Comparison of ENCODE assay signal across 8 mouse cellular contexts in genomic region chr3:40846473-40846956, GRCm38 (mm10). TPM values are rescaled to one million over a fixed set of nuclear protein-coding genes. Genes with fewer than 3 reads are reported as not detected.
DNase-seq lines count a peak whose midpoint lies in the region; ATAC-seq and TF ChIP-seq lines count a peak whose summit lies in the region.
"Not testable (repeated sequence)": the region's sequence is repeated elsewhere in the genome, so short reads cannot be mapped to it uniquely, and the experiment has no call there.

Gene Mfsd8 (minus strand): TSS chr3:40846886.

- H3K9me3 ChIP-seq in ES-Bruce4 (replicated peaks; ENCODE audit: control insufficient read depth, insufficient read depth, low read length, poor library complexity, severe bottlenecking); forebrain, embryonic 13.5 days (replicated peaks); liver, postnatal 0 days (ENCODE audit: low read length); neural tube, embryonic 14.5 days (ENCODE audit: control insufficient read depth, low read length): not testable (repeated sequence)

- peak; percentile 97 for ATAC-seq in cerebellum, adult (ENCODE audit: insufficient number of reproducible peaks, low FRiP score, low TSS enrichment)
- peak; percentile 99 for ATAC-seq in forebrain, embryonic 13.5 days
- peak; percentile 98 for ATAC-seq in liver, postnatal 0 days
- ATAC-seq in neural tube, embryonic 14.5 days (ENCODE audit: low read depth), result peak; percentile 99

- not testable (repeated sequence) for TF ChIP-seq POLR2A in ES-Bruce4 (IDR thresholded peaks at IDR 0.05; ENCODE audit: insufficient read depth, low read length)

- not testable (repeated sequence) for H3K36me3 ChIP-seq in ES-Bruce4 (ENCODE audit: control insufficient read depth, insufficient read depth, low read length, poor library complexity, severe bottlenecking); forebrain, embryonic 13.5 days (ENCODE audit: poor library complexity, severe bottlenecking); liver, postnatal 0 days (replicated peaks; ENCODE audit: insufficient read depth, low read length); neural tube, embryonic 14.5 days (ENCODE audit: control insufficient read depth, insufficient read depth, low read length)

- TF ChIP-seq EP300 in ES-Bruce4 (IDR thresholded peaks at IDR 0.05; ENCODE audit: insufficient read depth, low read depth, low read length), result not testable (repeated sequence)
- peak; percentile 74 for TF ChIP-seq EP300 in liver, postnatal 0 days (IDR thresholded peaks at IDR 0.05; ENCODE audit: low read depth)

- intact Hi-C loops in heart, postnatal 10 days (cut with DNase I), result loop anchor here (5.0 kb wide), 1 partner anchor 46 kb away; no protein-coding TSS in a partner anchor

- peak within 1 kb of the TSS; percentile 68 for H3K4me2 ChIP-seq in forebrain, embryonic 13.5 days
- H3K4me2 ChIP-seq in liver, postnatal 0 days (ENCODE audit: low read depth, low read length), result peak within 1 kb of the TSS; percentile 71
- peak within 1 kb of the TSS; percentile 57 for H3K4me2 ChIP-seq in neural tube, embryonic 14.5 days (ENCODE audit: low read depth, low read length)

- not testable (repeated sequence) for H3K4me1 ChIP-seq in ES-Bruce4 (ENCODE audit: control insufficient read depth, insufficient read depth, low read length); forebrain, embryonic 13.5 days; liver, postnatal 0 days (ENCODE audit: insufficient read depth); neural tube, embryonic 14.5 days (ENCODE audit: control insufficient read depth, insufficient read depth, low read length)

- H3K4me3 ChIP-seq in ES-Bruce4 (ENCODE audit: low read depth, low read length), result peak within 1 kb of the TSS; percentile 84
- H3K4me3 ChIP-seq in forebrain, embryonic 13.5 days, result peak within 1 kb of the TSS; percentile 49
- peak within 1 kb of the TSS; percentile 61 for H3K4me3 ChIP-seq in liver, postnatal 0 days (ENCODE audit: low read depth, low read length)
- peak within 1 kb of the TSS; percentile 42 for H3K4me3 ChIP-seq in neural tube, embryonic 14.5 days (ENCODE audit: low read depth, low read length)

- H3K27ac ChIP-seq in ES-Bruce4 (ENCODE audit: insufficient read depth, low read length), result peak within 1 kb of the TSS; percentile 86
- peak within 1 kb of the TSS; percentile 76 for H3K27ac ChIP-seq in forebrain, embryonic 13.5 days
- H3K27ac ChIP-seq in liver, postnatal 0 days (ENCODE audit: low read depth), result peak within 1 kb of the TSS; percentile 86
- peak within 1 kb of the TSS; percentile 76 for H3K27ac ChIP-seq in neural tube, embryonic 14.5 days (ENCODE audit: low read depth, low read length)

- peak within 1 kb of the TSS; percentile 84 for H3K9ac ChIP-seq in ES-Bruce4 (ENCODE audit: low read depth, poor library complexity, severe bottlenecking)
- H3K9ac ChIP-seq in forebrain, embryonic 13.5 days, result peak within 1 kb of the TSS; percentile 68
- H3K9ac ChIP-seq in liver, postnatal 0 days (replicated peaks), result peak within 1 kb of the TSS; percentile 84
- H3K9ac ChIP-seq in neural tube, embryonic 14.5 days (replicated peaks; ENCODE audit: low read depth, low read length), result peak within 1 kb of the TSS; percentile 60

- DNase-seq in heart, postnatal 10 days, result peak; percentile 96 to 98
- DNase-seq in large intestine, adult 2 months (ENCODE audit: low read depth, low spot score), result peak; percentile 87
- DNase-seq in liver, postnatal 0 days, result peak; percentile 97
- peak; percentile 93 for DNase-seq in testis, postnatal 10 days (ENCODE audit: low spot score)

- under 1% methylated on average over 38 of the region's 39 CpGs for WGBS in forebrain, embryonic 13.5 days
- 1% methylated on average over 36 of the region's 39 CpGs for WGBS in large intestine, adult 2 months
- under 1% methylated on average over 34 of the region's 39 CpGs for WGBS in liver, postnatal 0 days (ENCODE audit: insufficient replicate concordance)
- WGBS in neural tube, embryonic 14.5 days, result under 1% methylated on average over 39 of the region's 39 CpGs

- not testable (repeated sequence) for H3K27me3 ChIP-seq in ES-Bruce4 (ENCODE audit: control insufficient read depth, insufficient read depth, low read length, poor library complexity, severe bottlenecking); forebrain, embryonic 13.5 days; liver, postnatal 0 days (ENCODE audit: insufficient read depth, low read length); neural tube, embryonic 14.5 days (ENCODE audit: control insufficient read depth, insufficient read depth, low read length)

- peak; percentile 37 for TF ChIP-seq CTCF in ES-Bruce4 (IDR thresholded peaks at IDR 0.05; ENCODE audit: low read depth, low read length)
- peak; percentile 78 for TF ChIP-seq CTCF in liver, postnatal 0 days (IDR thresholded peaks at IDR 0.05; ENCODE audit: low read depth)

RNA-seq across cellular contexts. Expression of gene Mfsd8, which starts in this region (rescaled TPM):
- 4.9 and 5.4 TPM in 2 replicates for polyA plus RNA-seq in ES-Bruce4 (2011; ENCODE audit: insufficient read depth, insufficient read length, low read depth, missing spikeins)
- polyA plus RNA-seq in forebrain, embryonic 13.5 days (2015; fragmentation: Nextera tagmentation; extraction: Ambion mirVana), result 17.5 and 17.7 TPM in 2 replicates
- total RNA-seq in heart, postnatal 10 days (2021), result 10 to 100 TPM; 15.3 to 16.3 TPM
- polyA plus RNA-seq in large intestine, adult 2 months (2012; rRNA removed), result 3.1 and 4.7 TPM in 2 replicates
- polyA plus RNA-seq in liver, postnatal 0 days (2015; fragmentation: Nextera tagmentation; extraction: Ambion mirVana), result 3.0 and 3.5 TPM in 2 replicates
- 14.4 and 14.9 TPM in 2 replicates for polyA plus RNA-seq in neural tube, embryonic 14.5 days (2014; fragmentation: Nextera tagmentation; extraction: Ambion mirVana)

Comparison
In these comparisons a context has a peak if more than half of its experiments do, and no peak if none do; other contexts are left out.
1. Peak in every context shown above with its lines: DNase-seq, ATAC-seq, H3K4me3 ChIP-seq and H3K27ac ChIP-seq.